Mouse (Mus musculus) C2C12 (cell line): ENCODE results near the gene Ctnnd2. TPM values are rescaled to one million over a fixed set of nuclear protein-coding genes. Genes with fewer than 3 reads are reported as not detected.
A peak's percentile ranks its signal among the peaks of the same experiment; 100 is the strongest.

ENCODE experiments used
- H3K27me3 ChIP-seq: one replicate; pipeline ENCODE4 v1.6.1; 2011; ENCODE audit not compliant: control insufficient read depth, insufficient read depth, insufficient read length
- H3K36me3 ChIP-seq: one replicate; pipeline ENCODE4 v1.6.1; 2011; ENCODE audit not compliant: control insufficient read depth, insufficient read depth
- H3K4me3 ChIP-seq: one replicate; pipeline ENCODE4 v1.5.1; 2011; ENCODE audit warnings: mild to moderate bottlenecking, control low read depth; ENCODE audit not compliant: poor library complexity, insufficient read depth, severe bottlenecking
- H3K79me2 ChIP-seq: one replicate; pipeline ENCODE4 v1.6.1; 2011; ENCODE audit not compliant: control insufficient read depth, insufficient read depth
- H3K79me3 ChIP-seq: one replicate; pipeline ENCODE4 v1.6.1; 2011; ENCODE audit warnings: low read depth, control low read depth
- H3ac ChIP-seq: one replicate; pipeline ENCODE3; 2011; ENCODE audit warnings: low read depth; ENCODE audit not compliant: control insufficient read depth, insufficient read length
- CEBPB ChIP-seq: IDR thresholded peaks from one replicate; pipeline ENCODE4 v1.6.1; 2011; ENCODE audit warnings: low read depth, mild to moderate bottlenecking, control low read depth, moderate library complexity
- CTCF ChIP-seq: IDR thresholded peaks from one replicate; pipeline ENCODE4 v1.5.1; 2011; ENCODE audit not compliant: control insufficient read depth, insufficient read depth, insufficient read length
- FOSL1 ChIP-seq: IDR thresholded peaks from one replicate; pipeline ENCODE4 v1.8.0; 2011; ENCODE audit warnings: mild to moderate bottlenecking, low read length; ENCODE audit not compliant: poor library complexity, insufficient read depth, severe bottlenecking
- MAX ChIP-seq: IDR thresholded peaks from one replicate; pipeline ENCODE4 v1.6.1; 2011; ENCODE audit warnings: mild to moderate bottlenecking, control low read depth
- MYOD1 ChIP-seq: IDR thresholded peaks from one replicate; pipeline ENCODE4 v1.6.1; 2011; ENCODE audit warnings: low read depth; ENCODE audit not compliant: control insufficient read depth, insufficient read length
- MYOG ChIP-seq: IDR thresholded peaks from one replicate; pipeline ENCODE4 v1.6.1; 2011; ENCODE audit not compliant: control insufficient read depth, insufficient read length; ENCODE audit errors: extremely low read depth
- USF1 ChIP-seq: IDR thresholded peaks from one replicate; pipeline ENCODE4 v1.6.1; 2011; ENCODE audit warnings: low read depth, mild to moderate bottlenecking, control low read depth, moderate library complexity
- polyA plus RNA-seq: library from polyadenylated mRNA; unstranded; fragments of >200 nt; fragmentation: generic; extraction: Trizol; gene quantifications from one replicate; pipeline ENCODE4 v1.2.1, GENCODE M21; 2012; ENCODE audit warnings: missing spikeins

The Ctnnd2 gene
- polyA plus RNA-seq, 1 experiment: 0.07 TPM

GRCm38 (mm10) chr15:30229112-30229511 lies 56.7 kb downstream of the Ctnnd2 start:
- Histone ChIP-seq H3K79me2 (no peaks in the 10 kb centered on the region), H3K4me3 (no peak overlapping the region), H3K36me3 (no peaks in the 10 kb centered on the region), H3ac (no peak overlapping the region), H3K79me3 (no peaks in the 10 kb centered on the region), H3K27me3 (no peaks in the 10 kb centered on the region)
- no peak for TF ChIP-seq CEBPB
- TF ChIP-seq MAX: no peak
- no peak for TF ChIP-seq USF1
- TF ChIP-seq MYOG: no peak
- no peak for TF ChIP-seq CTCF
- no peak for TF ChIP-seq MYOD1
- TF ChIP-seq FOSL1: no peak

DNA sequence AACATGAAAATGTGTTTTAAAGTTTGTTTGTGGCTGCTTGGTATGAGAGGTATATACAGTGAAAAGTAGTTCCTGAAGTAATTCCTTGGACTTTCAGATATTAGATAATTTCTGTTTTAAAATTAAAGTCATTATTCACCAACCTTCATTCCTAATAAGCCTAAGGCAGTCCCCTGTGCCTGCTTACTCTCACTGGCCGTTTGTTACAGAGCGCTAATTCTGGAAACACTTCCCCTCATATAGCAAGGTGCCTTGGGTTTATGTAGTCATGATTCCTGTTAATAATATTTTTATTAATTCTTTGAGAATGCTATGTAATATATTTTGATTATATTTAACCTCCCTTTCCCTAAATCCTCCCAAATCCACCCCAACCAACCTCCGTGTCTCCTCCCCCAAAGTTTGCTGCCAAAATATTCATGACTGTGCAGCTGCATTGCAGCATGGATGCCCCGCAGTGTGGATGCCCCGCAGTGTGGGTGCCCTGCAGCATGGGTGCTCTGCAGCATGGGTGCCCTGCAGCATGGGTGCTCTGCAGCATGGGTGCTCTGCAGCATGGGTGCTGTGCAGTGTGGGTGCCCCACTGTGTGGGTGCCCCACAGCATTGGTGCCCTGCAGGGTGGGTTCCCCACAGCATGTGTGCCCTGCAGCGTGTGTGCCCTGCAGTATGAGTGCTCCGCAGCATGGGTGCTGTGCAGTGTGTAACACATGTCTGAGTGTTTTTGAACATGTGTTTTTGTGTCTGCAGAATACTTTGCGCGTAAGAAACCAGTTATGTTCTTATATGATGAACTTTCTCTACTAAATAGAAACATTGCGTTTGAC lies 63.0 kb downstream of the Ctnnd2 start:
- TF ChIP-seq USF1 (no peak), CTCF (no peak), CEBPB (no peak), MAX (no peak), MYOG (no peak), MYOD1 (no peak), FOSL1 (no peak)
- Histone ChIP-seq H3K4me3 (no peak overlapping the region), H3K27me3 (no peaks in the 10 kb centered on the region), H3K79me3 (no peaks in the 10 kb centered on the region), H3K36me3 (no peaks in the 10 kb centered on the region), H3ac (no peak overlapping the region), H3K79me2 (no peaks in the 10 kb centered on the region)

GRCm38 (mm10) chr15:30240881-30241280 lies 68.5 kb downstream of the Ctnnd2 start:
- Histone ChIP-seq H3K4me3 (no peak overlapping the region), H3K27me3 (no peaks in the 10 kb centered on the region), H3K36me3 (no peaks in the 10 kb centered on the region), H3ac (no peak overlapping the region), H3K79me3 (no peaks in the 10 kb centered on the region), H3K79me2 (no peaks in the 10 kb centered on the region)
- TF ChIP-seq CTCF: no peak
- TF ChIP-seq FOSL1: no peak

- Histone ChIP-seq H3K79me3 (no peaks in the 10 kb centered on the region), H3K4me3 (no peak overlapping the region), H3ac (no peak overlapping the region), H3K36me3 (no peaks in the 10 kb centered on the region), H3K27me3 (no peaks in the 10 kb centered on the region), H3K79me2 (no peaks in the 10 kb centered on the region)
- TF ChIP-seq MYOG (no peak), FOSL1 (no peak), CTCF (no peak), USF1 (no peak), CEBPB (no peak), MYOD1 (no peak), MAX (no peak)
Measured at GRCm38 (mm10) chr15:30268822-30269221, 96.4 kb downstream of the Ctnnd2 start.

- H3K27me3 ChIP-seq: no peaks in the 10 kb centered on the region
- no peaks in the 10 kb centered on the region for H3K79me2 ChIP-seq
- no peaks in the 10 kb centered on the region for H3K79me3 ChIP-seq
- no peak overlapping the region for H3ac ChIP-seq
- H3K36me3 ChIP-seq: no peaks in the 10 kb centered on the region
- no peak for TF ChIP-seq USF1
- no peak for TF ChIP-seq FOSL1
- TF ChIP-seq MYOD1: peak; percentile 2
- no peak for TF ChIP-seq MAX
- H3K4me3 ChIP-seq: no peak overlapping the region
Measured at GRCm38 (mm10) chr15:30271141-30271572, 98.8 kb downstream of the Ctnnd2 start.

DNA sequence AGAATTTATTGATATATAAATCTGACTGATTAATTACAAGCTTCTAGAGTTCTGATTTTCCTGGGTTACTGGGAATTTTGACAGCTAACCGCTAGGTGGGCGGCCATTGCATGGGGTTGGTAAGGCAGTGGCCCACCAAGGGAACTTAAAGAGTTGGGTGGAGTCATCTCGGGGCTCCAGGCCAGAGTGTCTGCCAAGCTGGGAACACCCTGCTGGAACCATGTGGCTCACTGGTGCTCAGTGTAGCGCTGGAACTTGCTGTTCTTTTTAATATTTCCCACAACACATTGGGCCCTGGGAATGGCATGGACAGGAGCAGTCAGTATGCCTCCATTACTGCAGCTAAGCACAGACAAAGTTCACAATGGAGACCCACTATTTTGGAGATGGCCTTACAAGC lies 99.9 kb downstream of the Ctnnd2 start:
- TF ChIP-seq MAX: no peak
- no peak for TF ChIP-seq FOSL1
- TF ChIP-seq MYOG: no peak
- TF ChIP-seq USF1: no peak
- no peak for TF ChIP-seq CTCF
- no peak for TF ChIP-seq CEBPB
- TF ChIP-seq MYOD1: no peak
- Histone ChIP-seq H3K79me2 (no peaks in the 10 kb centered on the region), H3K36me3 (no peaks in the 10 kb centered on the region), H3K27me3 (no peaks in the 10 kb centered on the region), H3K4me3 (no peak overlapping the region), H3K79me3 (no peaks in the 10 kb centered on the region), H3ac (no peak overlapping the region)
